Mouse (Mus musculus) thymus, postnatal 10 days (tissue): ENCODE measurements at regions not wholly inside any gene's neighbourhood (a gene's known extent, or its start where the extent isn't known, plus 50 kb on each side); places are given as distances from the start of the nearest gene placed in this dataset.
"Not testable (repeated sequence)": the region's sequence is repeated elsewhere in the genome, so short reads cannot be mapped to it uniquely, and the experiment has no call there.

Experiments
- DNase-seq, 2 experiments: peaks; one replicate each; pipeline ENCODE4 v3.0.0; 2021; ENCODE audit warnings: low spot score in 2 of 2

DNA sequence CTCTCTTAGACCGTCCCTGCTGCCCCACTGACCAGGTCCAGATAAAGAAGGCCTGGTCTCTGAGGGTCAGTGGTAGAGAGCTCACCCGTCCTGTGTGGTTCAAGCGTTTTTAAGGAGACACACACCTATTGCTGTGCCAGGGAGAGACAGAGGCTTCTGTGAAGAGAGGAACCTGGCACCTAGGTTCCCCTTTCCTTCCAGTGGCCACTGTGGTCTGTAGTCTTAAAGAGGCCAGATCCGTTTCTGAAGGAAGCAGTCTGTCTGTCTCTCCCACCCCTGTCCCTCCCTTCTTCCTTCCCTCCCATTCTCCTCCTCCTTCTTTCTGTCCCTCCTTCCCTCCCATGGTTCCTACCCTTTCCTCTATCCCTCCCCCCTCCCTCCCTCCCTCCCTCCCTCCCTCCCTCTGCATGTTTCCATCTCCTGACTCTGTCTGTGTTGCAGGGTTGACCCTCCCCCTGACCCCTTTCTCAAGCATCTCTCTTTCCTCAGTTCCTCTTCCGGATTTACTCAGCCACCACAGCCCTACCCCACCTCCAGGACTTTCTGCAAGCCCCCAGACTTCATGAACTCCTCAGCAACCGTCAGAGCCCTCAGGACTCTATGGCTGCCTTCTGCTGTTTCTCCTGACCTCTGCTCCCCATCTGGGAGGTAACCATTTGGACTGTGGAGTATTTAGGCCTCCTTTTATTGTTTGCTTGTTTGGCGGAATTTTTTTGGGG is 100.1 kb upstream of the Ubl3 start:
- DNase-seq, result no peak

DNA sequence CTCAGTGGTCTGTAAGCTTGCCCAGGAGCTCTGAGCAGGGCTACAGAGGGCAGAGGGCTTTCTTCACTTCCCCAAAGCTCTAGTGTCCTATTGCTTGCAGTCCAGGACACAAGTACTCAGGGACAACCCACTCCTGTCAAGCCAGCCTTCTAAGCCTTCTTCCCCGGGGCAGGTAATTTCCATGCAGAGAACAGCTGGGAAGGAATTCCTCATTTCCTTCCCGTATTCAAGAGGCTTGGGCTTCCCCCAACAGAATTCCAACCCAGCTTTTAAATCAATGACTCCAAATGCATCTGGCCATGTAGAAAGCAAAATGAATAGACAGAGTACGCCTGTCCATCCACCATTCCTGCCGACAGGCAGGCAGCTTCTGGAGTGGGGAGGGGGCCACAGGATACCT is 99.1 kb upstream of the Ubl3 start:
- DNase-seq, result no peak

DNA sequence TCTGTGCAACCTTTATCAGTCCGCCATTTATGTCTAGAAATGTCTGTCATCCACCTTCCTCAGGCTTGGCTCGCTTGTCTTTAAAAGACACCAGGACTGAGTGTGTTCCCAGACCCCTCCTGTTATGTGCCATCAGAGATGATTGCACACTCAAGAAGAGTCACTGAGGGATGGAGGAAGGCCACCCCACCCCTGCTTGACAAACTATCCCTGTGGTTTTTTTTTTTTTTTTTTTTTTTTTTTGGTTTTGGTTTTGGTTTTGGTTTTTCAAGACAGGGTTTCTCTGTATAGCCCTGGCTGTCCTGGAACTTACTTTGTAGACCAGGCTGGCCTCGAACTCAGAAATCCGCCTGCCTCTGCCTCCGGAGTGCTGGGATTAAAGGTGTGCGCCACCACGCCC is 97.0 kb upstream of the Ubl3 start:
- DNase-seq, result not testable (repeated sequence)

DNA sequence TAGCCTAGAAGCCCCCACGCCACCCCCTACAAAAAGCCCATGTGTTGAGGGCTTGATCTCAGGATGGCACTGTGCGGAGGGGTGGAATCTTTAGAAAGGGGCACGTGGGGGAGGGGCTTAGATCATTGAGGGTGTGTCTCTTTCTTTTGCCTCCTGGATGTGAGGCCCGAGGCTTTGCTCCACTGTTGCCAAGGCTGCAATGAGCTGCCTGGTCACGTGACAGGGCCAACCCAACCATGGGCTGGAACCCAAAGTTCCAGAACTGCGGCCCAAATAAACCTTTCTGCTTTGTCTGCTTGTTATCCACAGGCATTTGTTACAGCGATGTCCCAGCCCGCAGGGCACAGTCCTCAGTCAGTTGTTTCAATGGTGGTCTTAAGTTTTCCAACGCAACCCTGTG is 96.5 kb upstream of the Ubl3 start:
- DNase-seq, result no peak

DNA sequence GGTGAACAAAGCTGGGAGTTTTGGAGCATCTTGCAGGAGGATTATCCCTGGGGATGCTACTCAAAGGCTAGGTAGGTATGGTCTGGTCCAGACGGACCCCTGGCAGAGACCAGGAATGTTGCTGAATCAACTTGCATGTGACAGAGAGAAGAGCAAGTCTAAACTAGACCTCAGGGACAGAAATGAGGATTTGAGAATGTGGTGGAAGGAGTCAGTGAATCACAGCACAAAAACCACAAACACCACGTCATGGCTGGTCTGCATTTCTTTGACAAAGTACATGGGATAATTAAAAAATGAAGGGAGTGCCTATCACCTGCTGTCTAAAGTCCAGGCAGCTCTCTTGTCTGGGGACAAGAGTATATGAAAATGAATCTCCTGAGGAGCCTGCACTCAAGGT is 95.1 kb upstream of the Ubl3 start:
- no peak for DNase-seq

DNA sequence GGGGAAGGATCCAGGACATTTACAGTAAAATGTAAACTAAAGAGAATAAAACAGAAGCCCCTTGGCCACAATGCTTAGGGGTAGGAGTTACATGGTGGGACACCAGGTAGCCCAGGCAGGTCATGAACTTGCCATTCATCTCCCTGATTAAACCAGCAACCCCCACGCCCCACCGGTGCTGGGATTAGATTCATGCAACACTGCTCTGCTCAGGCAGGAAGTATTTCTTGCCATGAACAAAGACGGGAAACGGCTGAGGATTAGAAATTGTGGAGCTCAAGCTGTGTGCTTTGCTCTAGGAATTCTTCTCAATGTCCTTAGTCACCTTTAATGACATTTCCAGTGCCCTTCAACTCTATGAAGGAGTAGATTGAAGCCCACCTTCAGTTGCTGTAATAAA is 93.2 kb upstream of the Ubl3 start:
- DNase-seq, result no peak

DNA sequence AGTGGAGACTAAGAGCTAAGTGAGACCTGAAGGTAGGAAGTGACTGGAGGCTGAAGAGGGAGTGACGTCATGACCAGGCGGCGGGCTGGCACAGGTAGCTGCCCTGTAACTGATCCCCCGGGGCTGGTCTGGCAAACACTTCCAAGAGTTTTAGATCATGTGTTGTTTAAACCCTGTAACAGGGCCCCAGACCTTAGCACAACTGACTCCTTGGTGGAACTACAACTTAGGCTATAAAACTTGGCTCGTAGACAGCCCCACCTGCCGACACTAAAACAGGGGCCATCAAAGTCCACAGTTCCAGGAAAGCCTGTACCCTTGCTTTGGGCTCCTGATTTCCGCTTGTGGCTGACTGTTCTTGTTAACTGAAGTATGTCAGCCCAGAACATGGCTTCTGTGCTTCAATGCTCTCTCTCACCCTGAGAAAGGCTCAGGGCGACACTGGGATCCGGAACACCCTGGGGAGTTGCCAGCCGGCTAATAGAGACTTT is 92.6 kb upstream of the Ubl3 start:
- DNase-seq, result no peak

DNA sequence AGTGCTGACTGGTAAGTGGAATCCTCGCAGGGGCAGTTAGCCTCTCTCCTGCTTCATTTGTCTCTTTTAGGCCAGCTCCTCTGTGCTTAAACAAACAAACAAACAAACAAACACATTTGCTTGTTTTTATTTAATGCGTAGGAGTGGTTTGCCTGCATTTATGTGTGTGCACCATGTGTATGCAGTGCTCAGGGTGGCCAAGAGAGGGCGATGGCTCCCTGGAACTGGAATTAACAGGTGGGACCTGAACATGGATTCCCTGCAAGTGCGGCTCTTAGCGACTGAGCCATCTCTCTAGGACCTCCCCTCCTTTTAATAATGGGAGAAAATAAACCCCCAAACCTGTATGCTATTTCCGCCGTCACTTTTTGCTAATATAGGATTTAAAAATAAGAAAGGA is 91.8 kb upstream of the Ubl3 start:
- DNase-seq, result no peak

DNA sequence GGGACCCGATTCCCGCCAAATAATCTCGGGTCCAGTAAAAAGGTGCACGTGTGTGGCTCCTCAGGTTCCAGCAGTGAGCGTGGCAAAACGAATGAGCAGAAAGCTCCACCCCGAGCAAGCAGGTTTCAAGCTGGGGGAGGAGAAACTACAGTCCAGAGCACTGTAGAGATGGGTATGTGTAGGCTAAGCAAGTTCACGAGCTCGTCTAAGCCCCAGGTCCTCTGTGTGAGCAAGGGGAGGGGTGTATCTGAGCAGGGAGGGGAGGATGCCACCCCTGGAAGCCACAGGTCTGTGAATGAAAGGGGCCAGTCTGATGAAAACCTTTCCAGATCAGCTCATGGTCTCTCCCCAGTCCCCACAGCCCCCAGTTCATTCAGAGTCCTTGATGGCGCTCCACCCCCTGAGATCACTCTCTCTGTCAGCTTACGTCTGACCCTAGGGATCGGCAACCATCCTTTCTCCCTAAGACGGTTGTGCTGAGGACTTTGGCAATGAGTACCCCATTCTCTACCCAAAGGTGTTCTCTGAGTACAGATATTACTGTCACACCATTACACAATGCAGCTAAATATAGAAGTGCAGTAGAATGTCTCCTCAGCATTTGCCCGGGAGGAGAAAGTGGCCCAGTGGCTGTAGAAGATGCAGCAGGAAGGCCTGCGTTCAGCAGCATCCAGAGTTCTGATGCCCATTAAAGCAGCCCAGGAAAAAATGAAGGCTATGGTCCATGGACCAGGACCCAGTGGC is 89.2 kb upstream of the Ubl3 start:
- no peak for DNase-seq

DNA sequence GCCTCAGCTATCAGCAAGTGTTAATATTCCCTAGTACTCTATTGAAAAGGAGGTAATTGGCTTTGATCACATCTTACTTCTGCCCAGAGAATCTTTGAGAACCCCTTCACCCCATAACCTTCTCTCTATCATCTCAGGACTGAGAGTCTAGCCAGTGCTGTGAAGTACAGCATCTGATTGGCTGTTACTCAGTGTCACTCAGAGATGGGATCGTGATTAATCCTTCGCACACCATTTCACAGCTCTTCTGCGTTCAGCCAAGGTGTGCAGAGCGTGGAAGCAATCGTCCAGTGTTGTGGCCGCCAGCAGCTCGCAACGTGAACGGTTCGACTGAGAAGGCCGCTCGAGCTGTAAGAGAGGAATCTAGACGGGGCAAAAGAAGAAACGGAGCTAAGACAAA is 87.9 kb upstream of the Ubl3 start:
- DNase-seq, result no peak

DNA sequence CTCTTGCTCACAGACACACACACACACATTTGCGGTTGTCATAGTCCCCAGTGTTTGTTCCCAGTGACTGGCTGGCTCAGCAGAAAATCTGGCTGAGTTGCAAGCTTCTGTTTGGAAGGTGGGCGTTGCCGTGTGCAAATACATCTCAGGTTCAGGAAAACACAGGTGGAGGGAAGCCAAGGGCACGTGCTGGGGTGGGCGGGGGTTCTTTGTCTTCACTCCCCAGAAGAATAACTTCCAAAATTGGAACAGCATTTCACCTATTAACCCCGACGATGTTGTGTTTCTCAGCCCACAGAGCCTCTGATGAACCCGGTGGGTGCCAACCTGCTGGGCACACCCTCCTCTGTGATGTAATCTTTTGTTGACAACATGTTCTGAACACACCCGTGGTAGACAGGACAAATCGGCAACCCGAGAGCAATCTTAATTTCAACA is 82.3 kb upstream of the Ubl3 start:
- no peak for DNase-seq

DNA sequence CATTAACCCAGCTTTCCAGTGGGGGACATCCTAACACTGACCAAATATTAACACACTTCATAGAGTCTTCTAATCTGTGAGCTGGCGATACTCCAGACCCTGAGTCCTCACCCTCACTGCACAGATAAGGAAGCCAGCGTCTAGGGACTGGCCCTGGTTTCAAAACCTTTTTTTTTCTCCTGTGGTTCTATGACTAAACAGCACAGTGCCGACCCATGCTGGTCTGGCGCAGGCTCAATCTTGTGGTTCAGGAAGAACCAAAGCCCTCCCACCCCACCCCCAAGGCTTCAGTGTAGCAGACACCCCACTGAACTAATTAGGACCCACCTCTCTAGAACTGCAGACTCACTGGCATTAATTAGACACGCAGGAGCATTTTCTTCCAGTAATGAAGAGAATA is 81.4 kb upstream of the Ubl3 start:
- DNase-seq, result no peak

DNA sequence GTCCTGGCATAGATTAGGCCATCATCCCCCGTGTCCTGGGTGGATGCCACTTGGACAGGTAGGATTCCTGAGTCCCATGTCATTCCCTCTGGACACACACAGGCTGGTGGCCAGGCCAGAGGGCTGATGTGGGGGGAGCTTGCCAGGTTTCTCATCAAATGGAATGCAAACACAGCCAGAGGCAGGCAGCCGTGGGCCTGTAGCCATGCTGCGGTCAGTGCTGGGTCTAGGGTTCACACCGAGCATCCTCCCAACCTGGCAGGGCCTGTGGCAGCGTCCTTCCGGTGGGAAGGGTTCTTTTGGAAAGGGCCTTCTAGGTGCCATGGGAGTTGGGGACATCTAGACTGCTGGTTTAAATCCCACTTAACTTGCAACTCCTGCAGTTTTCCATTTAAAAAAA is 80.7 kb upstream of the Ubl3 start:
- DNase-seq, result no peak

DNA sequence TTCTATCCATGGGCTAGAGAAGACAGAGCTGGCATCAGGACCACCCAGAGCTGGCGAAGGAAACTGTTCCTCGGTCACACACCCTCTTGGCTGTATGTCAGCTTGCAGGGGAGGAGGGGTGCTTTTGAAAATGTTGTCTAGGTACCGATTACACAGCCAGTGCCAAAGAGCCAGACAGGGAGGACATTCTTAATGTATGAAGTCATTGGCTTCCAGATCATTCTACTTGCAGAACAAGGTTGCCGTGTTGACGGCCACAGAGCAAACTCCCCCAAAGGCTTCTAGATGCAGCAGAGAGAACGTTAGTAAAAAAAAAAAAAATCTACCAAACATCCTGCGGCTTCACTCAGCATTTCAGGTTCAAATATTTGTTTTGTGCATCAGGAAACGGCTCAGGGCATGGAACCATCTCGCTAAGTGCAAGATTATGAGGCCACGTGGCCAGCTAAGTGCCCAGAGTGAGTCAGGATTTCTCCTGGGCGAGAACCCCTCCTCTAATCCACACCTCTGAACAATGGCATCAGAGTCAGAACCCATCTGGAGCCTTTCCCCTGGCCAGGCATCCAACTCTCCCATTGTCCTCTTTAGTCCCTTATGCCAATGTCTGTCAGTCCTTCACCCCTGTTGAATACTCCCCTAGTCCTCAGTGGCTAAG is 80.1 kb upstream of the Ubl3 start:
- DNase-seq, result no peak

DNA sequence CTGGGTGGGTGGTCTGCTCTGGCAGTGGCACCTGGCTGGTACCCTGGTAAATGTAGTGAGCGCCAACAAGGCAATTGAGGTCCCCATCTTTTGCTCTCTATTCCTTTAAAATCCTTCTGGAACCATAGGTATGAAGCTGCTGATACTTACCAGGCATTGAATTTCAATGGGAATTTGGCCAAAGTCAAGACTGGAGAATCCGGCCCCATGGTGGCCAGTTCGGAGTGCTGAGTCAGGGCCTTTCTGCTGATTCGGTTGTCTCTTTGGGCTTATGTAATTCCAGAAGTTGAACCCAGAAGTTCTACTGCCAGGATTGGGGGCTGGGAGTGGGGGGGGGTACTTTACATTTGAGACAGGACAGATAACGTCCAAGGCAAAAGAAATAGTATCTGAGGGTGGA is 79.0 kb upstream of the Ubl3 start:
- DNase-seq, result no peak

DNA sequence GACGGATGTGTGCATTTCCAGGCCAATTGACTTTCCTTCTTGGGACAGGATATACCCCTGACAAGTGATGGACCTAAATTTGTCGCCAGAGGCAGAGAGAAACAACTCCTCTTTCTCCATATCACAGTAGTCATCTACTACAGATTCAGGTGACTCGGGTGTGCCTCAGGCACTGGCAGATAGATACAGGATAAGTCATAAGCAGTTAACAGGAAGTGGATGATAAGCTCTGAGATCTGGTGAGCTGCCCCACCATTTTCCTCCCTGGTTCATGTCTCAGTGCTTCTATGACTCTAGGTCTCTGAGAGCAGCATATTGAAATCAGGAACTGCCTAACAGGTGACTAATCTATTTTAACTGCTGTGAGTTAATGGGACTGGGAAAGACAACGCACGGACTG is 73.4 kb upstream of the Ubl3 start:
- DNase-seq, result no peak

DNA sequence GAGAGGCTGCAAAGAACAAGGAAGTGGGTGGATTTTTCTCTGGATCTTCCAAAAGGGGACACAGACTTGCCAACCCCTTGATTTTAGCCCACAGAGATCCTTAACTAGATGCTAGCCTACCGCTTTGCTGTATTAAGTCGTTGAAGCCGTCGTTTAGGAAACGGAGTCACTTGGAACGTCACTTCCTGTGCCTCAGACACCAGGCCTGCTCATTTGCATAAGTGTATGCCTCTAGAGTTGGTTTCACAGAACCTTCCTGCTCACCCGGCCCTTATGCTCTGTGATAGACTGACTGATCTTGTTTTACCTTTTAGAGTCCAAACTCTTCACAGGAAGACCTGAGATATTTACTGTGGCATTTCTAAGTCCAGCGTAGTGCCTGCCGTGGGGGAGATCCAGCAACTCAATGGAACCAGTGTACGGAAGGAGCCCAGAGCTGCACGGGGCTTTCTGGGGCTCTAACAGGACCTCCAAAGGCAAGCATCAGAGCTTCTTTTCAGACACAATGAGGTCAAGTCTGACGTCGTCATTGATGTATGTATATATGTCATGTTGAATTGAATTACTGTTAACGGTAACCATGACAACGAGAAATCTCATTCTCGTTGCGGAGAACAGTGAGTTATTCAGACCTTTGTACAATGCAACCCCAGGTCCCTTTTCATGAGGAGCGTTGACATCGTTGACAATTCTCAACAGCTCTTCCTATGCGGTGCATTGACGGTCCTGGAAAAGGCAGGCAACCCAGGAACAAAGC is 72.2 kb upstream of the Ubl3 start:
- DNase-seq, result no peak

DNA sequence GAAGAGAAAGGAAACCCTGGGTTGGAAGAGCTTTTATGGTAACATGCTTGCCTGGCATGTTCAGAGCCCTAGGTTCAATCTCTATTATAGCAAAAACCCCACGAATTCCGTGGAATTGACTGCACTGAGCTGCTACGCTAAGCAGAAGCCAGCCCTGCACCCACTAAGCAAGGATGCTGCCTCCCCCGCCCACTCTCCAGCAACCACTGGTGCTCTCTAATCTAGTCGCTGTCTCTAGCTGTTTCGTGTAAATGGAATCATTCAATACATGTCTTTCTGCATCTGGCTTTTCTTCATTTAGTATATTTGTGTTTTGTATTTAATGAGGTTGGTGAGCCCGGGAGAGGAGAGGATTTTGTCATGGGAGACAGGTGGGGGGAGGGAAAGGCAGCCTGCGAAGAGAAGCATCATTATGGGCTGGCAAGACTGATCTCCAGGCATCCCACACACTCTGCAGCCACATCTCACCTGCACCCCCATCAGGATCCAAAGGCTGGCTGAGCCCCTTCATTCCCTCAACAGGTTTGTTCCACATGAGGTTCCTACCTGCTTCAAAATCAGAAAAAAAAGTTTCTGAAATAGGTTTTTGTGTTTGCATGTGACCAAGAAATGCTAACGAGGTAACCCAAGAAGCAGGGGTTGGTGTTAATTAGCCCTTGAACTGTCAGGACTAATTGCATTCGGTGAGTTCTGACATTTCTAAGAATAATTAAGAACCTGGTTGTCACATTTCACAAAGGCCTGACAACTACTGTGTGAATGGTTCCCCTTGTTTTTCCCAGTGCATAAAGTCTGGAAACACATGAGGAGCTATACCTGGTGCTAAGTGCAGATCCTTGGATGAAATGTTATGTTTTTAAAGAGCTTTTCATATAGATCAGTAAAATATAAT is 68.6 kb upstream of the Ubl3 start:
- no peak for DNase-seq

DNA sequence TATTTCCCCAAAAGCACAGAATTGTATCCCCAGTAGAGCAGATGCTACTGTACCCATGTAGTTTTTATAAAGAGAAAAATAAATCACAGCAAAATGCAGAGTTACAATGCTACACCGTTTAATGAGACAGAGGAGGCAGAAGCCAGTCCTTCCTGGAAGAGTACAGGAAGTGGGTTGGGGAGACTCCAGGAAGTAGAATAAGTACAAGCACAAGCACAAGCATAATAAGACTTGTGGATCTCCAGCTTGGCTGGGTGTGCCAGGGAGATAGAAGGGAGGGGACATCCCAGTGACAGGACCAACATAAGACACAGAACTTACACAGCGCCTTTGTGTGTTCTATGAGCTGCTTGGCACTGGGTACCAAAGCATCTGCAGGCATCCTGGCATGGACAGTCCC is 67.3 kb upstream of the Ubl3 start:
- DNase-seq, result no peak

DNA sequence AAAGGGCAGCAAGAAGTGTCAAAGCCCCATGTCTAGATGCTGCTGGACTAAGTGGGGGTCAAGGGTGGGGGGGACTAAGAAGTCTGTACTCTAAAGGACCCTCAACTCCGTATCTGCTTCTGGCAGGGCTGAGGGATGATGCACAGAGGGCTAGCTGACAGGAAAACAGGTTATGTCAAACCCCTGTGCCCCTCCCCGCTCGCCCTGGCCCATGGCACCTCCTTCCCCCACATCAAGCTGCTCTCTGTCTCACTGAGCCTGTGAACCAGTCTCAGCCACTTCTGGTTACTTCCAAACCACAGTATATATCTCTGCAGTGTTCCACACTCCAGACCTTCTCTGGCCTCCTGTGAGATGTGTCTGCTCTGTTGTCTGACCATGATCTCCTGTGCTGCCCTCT is 63.8 kb upstream of the Ubl3 start:
- no peak for DNase-seq

DNA sequence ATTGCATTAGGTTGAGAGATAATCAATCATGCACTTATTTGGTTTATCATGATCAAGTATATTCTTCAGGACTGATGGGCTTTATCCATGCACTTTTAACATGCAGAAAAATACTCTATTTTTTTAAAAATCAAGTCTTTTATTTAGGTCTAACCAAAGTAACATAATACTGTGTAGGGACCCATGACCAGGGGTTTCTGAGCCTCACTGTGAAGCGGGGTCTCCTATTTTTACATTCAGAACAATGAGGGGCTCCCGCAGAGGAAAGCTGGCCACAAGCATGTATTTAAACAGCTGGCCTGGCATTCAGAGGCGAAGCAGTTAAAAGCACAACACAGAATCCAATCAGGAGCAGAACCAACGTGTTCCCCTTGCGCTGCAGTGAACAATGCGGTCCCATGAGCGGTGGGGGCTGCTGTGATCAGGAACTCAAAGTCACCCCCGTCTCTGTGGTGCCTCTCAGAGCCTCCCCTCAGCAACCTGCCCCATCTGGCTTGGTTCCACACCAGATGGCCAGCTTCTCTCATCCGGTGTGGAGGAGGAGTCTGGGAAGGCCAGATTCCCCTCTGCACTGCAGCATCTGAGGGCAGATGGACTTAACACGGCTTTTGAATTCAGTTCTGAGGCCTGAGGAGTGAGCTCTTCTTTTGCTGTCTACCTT is 63.2 kb upstream of the Ubl3 start:
- no peak for DNase-seq
